Mouse (Mus musculus): ENCODE results near the gene Phldb2.

The Phldb2 gene

DNA sequence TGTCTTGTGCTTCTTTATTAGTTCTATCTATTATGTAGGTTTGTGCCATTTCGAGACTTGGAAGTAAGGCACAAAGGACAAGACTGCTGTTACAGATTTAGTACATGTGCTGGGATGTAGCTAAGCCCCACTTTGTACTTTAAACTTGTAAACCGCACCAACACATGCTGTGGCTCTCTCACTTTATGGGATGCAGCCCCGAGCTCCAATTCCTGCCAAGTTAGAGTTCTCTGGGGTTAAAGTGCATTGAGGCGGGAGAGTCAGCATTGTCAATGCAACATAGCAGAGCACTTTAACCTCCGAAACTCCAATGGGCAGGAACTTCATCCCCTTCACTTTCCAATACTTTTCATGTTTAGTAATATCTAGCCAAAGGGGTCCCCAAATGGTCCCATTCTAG, 224.2 kb downstream of the Phldb2 start:
- DNase-seq (ENCODE audit: low read depth, low spot score) = no peak

GRCm38 (mm10) chr16:45724742-45725102, 228.7 kb downstream of the Phldb2 start:
- no peak for DNase-seq (ENCODE audit: low read depth, low spot score)

DNA sequence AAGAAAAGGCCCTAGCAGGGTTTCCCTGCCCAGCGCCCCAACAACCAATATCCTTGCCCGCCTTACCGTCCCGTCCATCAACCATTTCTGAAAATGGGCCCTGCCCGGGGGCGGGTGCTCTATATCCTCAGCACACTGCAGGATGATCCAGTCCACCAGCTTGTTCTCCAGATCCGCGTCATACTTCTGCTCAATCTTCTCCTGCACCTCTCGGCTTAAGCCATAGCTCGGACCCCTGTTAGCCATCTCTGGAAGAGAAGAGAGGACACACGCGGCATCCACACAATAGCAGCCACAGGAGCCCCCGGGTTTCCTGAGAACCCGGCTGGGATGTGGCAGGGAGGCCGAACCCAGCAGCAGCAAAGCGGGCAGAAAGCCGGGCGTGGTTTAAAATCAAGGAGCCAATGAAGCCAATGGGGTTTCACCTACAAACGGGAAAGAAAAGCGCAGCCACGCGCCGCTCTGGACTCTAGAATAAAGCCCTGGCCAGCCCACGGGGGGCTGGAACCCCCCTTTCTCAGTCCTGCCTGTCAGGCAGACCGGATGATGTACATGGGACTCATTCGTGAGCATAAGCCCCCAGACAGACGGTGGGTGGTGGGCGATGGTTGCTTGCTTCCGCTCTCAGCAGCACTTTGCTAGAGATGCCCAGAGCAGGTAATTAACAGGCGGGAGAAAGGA, 229.2 kb downstream of the Phldb2 start, which contains the start of gene Tagln3:
Tagln3 (minus strand) TSS at position 548 of the 681 bp plus-strand sequence.
- peak; percentile 56 for DNase-seq (ENCODE audit: low read depth, low spot score)

- no peak for DNase-seq (ENCODE audit: low read depth, low spot score)
Observed at GRCm38 (mm10) chr16:45723172-45723901, 230.1 kb downstream of the Phldb2 start.

- no peak for DNase-seq (ENCODE audit: low read depth, low spot score)
Observed at GRCm38 (mm10) chr16:45722460-45722951, 230.9 kb downstream of the Phldb2 start.

DNA sequence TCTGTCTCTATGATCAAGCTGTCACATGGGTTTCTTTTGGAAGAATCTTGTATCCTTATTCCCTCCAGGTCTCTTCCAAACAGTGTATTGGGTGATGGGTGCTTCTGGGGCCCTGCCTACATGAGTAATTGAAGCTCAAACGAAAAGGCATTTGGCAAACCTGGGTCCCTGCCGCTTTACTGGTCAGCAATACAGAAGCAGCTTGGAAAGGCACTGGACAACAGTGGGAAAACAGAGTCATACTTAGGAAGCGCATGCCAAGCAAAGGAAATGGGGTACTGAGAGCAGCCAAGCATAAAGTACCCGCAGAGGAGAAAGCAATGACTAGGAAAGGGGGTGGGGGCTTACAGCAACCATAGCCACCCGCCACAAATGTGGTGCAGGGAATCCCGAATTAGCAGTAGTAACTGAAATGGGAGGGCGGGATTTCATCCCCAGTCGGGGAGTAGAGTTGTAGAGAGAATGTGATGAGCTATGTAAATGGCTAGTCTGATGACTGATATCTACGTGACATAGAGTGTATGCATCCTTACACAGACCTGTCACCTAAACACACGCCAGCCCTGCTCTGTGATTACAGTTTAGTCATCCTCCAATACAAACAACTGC, 233.3 kb downstream of the Phldb2 start:
- no peak for DNase-seq (ENCODE audit: low read depth, low spot score)

GRCm38 (mm10) chr16:45718296-45718695, 235.1 kb downstream of the Phldb2 start:
- DNase-seq (ENCODE audit: low read depth, low spot score) = no peak

DNA sequence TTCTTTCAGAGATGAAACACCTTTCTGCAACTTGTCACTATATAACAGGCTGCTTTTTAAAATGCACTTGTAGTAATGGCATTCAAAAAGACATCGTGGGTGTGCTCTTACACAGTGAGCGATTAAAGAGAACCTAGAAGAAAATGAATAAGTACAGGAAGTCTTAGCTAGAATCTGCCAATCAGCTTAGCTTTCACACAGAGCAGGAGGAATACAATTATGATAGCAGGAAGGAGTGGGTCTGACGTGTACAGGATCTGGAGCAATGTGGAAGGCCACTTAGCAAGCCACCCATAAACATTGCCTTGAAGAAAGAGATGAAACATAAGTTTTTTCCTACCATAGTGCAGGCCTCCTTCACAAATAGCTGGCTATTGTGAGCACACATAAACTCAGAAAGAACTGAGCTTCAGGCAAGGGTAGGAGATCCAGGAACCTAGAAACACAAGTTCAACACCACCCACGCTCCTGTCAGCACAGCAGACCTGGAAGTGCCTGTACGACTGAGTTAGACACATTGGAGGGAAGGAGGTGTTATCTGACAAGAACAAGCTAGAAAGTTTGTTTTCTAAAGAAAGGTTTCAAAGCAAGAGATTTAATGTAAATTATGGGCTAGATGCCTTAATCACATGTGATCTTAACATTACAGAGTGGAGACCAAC, 238.8 kb downstream of the Phldb2 start:
- no peak for DNase-seq (ENCODE audit: low read depth, low spot score)

DNA sequence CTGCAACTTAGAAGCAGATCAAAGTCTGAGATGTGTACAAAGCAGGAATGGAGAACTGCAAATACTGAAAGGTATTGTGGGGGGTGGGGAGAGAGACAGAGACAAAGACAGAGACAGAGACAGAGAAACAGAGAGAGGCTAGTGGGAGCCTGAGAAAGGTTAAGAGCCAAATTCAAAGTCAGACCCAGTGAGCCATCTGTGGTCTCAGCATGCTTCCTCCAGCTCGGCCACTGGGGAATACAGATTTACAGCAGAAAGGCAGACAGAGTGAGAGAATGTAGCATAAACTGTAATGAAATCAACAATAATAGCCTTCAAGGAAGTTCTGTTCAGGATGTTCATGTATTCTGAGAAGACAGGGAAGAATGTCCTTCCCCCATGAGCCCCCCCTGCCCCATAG, 239.5 kb downstream of the Phldb2 start:
- DNase-seq (ENCODE audit: low read depth, low spot score) = no peak

- DNase-seq (ENCODE audit: low read depth, low spot score) = no peak
Observed at GRCm38 (mm10) chr16:45713261-45713660, 240.1 kb downstream of the Phldb2 start.

- DNase-seq (ENCODE audit: low read depth, low spot score) = no peak
Observed at GRCm38 (mm10) chr16:45711263-45711662, 242.1 kb downstream of the Phldb2 start.

- DNase-seq (ENCODE audit: low read depth, low spot score) = no peak
Observed at GRCm38 (mm10) chr16:45699301-45699700, 254.1 kb downstream of the Phldb2 start.

- DNase-seq (ENCODE audit: low read depth, low spot score) = no peak
Observed at GRCm38 (mm10) chr16:45697996-45698395, 255.4 kb downstream of the Phldb2 start.
